Mouse (Mus musculus) embryonic fibroblast, embryonic 13.5 days (primary cell): ENCODE results near the gene Klhl9.

Experiments used
- CTCF ChIP-seq: IDR thresholded peaks from 2 replicates; pipeline ENCODE4 v1.5.1; 2011; ENCODE audit warnings: mild to moderate bottlenecking, control low read depth, low read length, moderate library complexity, borderline replicate concordance; ENCODE audit not compliant: insufficient read depth
- POLR2A ChIP-seq: IDR thresholded peaks from 2 replicates; pipeline ENCODE4 v1.6.1; 2011; ENCODE audit warnings: low read depth, mild to moderate bottlenecking, control low read depth, low read length, moderate library complexity

DNA sequence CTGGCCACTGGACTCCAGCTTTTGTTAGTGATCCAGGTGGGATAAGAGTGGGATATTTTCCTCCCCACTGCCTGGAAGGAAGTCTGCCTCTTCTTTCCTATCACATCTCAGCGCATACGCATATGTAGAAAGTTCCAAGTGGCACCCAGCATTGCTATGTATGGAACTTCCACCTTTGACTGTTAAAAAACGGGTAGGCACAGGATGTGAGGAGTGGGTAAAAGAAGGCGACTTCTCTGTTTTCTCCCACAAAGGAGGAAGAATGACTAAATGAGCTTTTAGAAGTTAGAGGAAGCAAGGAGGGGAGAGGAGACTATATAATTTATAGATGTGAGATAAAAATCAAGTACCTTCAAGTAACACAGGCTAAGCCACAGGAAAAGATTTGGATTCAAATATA, 19.2 kb upstream of the Klhl9 start:
- TF ChIP-seq CTCF (no peak), POLR2A (no peak)
